Mouse (Mus musculus) liver, embryonic 14.5 days (tissue): ENCODE results near the gene Slfn3.

Experiments used
- CTCF ChIP-seq: IDR thresholded peaks from 2 replicates; pipeline ENCODE4 v1.5.1; 2016; ENCODE audit warnings: antibody characterized with exemption, low read depth, control low read depth
- EP300 ChIP-seq: IDR thresholded peaks from 2 replicates; pipeline ENCODE4 v1.6.1; 2016; ENCODE audit warnings: antibody characterized with exemption, low read depth

- TF ChIP-seq CTCF (peak; percentile 86), EP300 (peak; percentile 26; the same call in 1 of the 2 replicates)
Observed at GRCm38 (mm10) chr11:83263146-83263545, 72.0 kb downstream of the Slfn3 start.
